Mouse (Mus musculus): ENCODE measurements around the gene Acap1. TPM values are rescaled to one million over a fixed set of nuclear protein-coding genes. Genes with fewer than 3 reads are reported as not detected.

Gene Acap1
- polyA plus RNA-seq (2012; rRNA removed; ENCODE audit: low replicate concordance): 3.5 and 5.1 TPM in 2 replicates

DNA sequence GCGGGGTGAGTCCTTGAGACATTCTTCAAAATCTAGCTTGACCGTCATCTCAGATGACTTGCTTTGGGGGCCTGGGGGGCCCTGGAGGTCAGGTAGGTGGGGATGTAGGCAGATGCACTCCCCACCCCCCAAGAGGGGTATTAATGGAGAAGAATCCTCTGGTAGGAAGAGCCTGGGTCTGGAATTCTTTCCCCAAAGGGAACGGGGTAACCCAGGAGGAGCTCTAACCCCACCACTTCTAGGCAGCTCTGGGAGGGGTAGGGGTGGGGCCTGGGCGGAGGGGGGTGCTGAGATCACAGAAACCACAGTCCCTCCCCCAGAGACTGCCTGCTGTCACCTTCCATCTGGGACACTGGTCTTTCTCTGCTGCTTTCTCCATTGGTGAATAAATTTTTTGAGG, at the start of gene Acap1:
Acap1 (minus strand) TSS at position 249 of the 400 bp plus-strand sequence.

DNA sequence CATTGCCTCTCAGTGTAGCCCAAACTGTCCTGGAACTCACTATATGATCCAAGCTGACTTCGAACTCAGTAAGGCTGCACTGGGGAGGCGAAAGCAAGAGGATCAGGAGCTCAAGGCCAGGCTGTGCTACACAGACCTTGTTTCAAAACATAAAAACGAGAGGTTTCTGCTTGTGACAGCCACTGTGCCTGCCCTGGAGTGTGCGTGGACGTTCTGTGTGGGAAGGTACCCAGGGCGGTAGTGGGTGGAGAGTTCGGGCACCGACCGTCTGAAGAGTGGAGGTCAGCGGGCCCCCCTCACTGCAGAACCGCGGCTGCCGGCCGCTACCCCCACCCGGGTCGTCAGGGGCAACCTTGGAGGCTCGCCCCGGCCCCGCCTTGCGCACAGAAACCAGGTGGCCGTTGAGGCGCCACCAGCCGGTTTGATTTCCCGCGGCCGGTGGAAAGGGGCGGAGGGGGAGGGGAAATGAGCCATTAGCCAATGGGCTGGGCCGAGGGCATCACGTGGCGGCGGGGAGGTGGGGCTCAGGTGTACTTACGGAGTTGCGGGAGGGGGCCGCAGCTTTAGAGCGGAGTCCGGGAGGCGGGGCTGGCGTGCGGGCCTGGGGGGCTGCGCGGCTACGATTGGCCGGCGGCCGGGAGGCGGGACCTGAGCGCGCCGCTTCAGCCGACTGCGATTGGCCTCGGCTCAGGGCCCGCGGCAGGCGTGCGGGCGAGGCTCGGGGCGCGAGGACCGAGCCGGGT, 40.0 kb upstream of the Acap1 start, which contains the start of gene Ybx2:
Ybx2 (plus strand) TSS at position 660 of the 743 bp plus-strand sequence.

DNA sequence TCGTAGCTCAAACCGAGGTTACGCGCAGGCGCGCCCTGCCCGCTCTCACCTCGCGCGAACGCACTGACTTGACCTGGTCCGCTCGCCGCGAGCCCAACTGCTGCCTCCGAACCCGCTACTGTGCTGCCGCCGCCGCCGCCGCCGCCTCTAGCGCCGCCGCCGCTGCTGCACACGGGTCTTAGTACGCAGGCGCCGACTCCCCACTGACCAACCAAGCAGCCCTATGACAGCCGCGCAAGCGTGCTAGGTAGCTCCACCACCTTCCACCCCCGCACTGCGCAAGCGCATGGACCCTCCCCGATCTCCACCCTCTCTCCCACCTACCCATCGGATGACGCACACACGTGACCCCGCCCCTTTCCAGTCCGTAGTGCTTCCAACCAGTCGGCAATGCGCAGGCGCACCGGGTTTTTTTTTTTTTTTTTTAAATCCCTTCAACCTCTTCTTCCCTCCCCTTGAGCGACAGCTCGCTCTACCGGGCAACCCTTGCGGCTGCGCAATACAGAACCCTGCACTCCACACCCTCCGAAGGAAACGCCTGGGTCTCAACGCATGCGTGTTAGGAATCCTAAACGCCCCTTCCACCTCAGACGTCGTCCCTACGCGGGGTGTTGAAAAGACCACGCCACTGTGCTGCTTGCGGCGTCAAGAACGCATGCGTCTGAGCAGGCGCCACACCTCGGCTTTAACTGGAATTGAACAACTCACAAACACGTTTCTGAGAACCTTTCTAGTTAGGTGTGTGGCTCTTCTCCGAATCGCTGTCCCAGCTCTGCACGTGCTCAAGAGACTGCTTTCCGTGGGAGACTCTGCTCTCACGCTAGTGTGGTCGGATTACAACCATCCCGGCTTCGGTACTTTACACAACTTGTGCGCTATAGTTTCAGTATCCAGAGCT, 26.0 kb upstream of the Acap1 start, which contains the start of gene Eif5a:
Eif5a (minus strand) TSS at position 845 of the 898 bp plus-strand sequence.

DNA sequence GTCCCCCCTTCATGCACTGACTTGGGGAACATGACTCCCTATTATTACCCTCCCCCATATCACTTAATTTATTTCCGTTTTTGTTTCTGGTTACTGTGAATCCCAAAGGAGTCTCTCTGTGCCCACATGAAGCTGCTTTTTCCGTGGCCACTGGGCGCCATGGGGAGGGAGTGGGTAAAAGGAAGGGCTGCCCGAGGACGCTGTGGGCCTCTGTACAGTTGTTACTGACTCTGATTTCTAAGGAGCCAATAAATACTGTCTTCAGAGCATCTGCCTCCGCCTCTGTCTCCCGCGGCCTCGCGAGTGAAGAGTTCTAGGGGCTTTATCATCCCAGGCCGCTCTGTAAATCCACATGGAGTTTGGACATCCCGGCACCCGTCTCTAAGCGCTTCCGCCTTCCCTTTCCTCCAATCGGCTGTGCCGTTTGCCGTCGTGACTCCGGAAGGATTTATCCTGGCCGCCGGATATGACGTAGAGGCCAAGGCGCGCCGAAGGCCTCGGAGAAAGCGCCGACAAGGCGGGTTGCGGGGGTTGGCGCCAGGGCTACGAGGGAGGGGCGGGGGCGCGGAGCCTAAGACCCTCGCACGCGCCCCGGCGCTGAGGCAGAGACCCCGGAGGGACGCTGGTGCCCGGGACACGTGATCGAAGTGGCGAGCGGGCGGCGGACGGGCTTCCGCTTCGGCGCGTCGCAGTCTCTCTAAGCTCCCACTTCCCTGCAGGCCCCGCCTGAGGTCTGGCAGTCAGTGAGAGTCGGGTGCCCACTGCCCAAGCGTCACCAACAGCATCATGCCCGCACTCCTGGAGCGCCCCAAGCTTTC, 18.4 kb upstream of the Acap1 start, which contains the start of gene Gps2:
Gps2 (plus strand) TSS at position 335 of the 818 bp plus-strand sequence.

DNA sequence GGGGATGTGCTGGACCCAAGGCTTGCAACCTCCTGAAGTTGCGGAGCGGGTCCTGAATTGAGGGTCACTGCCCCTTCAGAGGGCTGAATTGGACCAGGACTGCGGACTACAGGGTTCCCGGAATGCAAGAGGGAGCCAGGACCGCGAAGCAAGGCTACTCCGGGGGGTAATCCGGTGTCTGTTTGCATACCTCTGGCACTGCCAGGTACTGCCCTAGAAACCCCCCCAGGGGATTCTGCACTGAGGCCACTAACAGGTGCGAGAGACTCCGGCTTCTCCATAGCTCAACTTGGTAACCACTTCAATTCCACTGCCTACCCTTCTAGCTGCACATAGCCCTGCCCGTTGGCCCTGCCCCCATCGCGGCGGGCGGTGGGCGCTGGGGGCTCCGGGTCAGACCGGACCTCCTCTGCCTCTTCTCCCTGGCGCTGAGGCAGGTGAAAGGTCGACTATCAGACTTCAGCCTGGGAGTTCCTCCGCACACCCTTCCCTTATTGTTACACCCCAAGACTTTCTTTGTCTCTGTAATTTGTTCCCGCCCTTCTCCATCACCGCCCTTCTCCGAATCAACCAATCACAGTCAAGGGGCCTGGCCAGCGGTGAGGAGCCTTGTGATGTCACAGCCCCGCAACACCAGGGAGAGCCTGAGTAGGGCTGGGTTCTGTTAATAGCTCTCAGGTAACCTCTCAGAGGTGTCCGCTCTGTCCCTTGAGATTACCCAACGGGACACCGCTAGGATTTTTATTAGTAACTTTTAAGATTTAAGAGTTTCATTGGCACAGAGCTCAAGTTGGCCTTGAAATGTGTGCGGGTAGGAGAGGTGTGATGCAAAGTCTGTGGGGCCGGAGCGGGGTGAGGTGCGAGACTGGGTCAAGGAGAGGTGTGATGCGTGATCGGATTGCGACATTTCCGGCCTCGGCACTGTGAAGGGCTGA, 5.4 kb upstream of the Acap1 start, which contains the start of the genes 2810408A11Rik and Neurl4:
2810408A11Rik (minus strand) TSS at position 517 of the 935 bp plus-strand sequence.
Neurl4 (plus strand) TSS at position 602 of the 935 bp plus-strand sequence.

DNA sequence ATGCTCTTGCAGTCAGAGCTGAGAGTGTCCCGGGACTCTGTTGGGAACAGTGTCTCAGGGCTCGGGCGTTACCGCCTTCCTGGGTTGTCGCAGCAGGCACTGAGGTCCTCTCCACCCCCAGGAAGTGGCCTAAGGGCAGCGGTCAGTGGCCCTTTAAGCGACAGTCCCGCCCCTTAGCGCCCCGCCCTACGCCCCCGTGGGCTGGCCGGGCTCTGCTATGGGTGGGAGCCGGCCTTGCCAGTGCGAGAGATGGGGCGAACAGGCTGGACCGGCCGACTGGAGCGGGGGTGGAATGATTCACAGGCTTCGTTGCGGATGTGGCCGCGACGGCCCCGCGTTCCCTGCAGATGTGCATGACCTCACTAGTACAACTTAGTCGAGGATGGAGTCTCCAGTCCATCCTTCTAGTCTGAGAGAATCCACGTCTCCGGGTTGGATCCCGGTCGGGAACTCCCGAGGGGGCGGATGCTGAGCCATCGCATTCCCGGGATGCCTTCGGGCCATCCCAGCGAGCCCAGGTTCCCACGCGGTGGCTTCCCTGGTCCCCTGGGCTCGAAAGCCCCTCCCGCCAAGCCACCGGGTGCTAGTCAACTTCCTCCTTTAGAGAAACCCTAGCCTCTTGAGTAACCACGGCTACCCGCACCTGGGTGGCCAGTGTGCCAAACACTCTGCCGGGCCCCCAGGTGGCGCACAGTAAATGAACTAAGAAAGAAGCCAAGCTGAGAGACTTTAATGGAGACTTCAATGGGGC, 14.3 kb downstream of the Acap1 start, which contains the start of gene Kctd11:
Kctd11 (minus strand) TSS at position 554 of the 751 bp plus-strand sequence.

DNA sequence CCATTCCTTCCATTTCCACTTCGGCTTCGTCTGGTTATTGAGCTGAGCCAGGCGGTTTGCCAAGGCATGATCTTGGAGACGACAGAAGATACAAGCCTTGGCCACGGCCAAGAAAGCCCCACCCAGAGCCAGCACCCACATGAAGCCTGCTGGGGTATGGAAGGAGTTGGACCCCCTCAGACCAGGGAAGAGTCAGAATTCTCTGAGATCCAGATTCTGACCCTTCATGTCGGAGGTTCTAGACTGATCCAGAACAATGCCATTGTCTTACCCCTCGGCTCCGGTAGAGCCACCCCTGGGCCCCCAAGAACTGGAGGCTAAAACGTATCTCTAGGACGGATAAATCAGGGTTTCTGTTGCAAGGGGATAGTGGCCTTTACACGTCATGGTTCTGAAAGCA, 17.5 kb downstream of the Acap1 start, which contains the start of gene Tmem95:
Tmem95 (minus strand) TSS at position 141 of the 400 bp plus-strand sequence.

DNA sequence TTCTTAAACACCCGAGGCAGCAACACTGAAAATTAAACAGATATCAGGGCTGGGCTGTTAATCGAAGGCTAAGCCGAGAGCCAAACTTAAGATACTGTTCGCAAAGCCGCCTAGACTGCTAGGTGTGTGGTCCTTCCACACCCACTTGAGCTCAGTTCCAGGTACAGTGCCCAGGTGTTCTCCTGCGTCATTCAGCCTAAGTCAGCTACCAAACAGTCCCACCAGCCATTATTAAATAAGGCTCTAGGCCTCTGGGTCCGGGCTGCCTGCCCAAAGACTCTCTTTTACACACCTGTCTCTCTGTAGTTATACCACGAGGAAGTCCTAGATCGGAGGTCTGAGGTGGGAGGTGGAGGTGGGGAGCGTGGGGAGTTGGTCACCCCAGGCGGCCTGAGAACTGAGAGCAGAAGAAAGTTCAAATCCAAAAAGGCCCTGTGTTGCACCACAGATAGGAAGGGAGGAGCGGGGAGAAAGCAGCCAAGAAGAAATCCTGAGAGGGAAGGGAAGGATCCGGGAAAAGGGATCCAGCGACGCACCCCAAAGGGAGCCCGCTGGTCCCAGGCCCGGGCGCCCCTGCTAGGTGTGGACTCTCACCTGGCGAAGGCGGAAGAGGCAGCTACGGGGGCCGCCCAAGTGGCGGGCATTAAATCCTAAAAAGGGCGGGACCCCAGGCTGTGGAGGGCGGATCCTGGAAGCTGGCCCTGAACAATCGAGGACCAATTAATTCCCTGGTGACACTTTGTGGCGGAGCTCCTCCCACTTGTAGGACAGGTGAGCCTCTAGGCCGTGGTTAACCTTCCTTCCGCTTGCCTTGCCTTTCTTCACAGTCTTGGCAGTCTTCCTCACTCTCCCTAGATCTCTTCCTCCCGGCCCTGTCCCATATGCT, 37.0 kb downstream of the Acap1 start, which contains the start of gene Tnk1:
Tnk1 (minus strand) TSS at position 618 of the 886 bp plus-strand sequence.

DNA sequence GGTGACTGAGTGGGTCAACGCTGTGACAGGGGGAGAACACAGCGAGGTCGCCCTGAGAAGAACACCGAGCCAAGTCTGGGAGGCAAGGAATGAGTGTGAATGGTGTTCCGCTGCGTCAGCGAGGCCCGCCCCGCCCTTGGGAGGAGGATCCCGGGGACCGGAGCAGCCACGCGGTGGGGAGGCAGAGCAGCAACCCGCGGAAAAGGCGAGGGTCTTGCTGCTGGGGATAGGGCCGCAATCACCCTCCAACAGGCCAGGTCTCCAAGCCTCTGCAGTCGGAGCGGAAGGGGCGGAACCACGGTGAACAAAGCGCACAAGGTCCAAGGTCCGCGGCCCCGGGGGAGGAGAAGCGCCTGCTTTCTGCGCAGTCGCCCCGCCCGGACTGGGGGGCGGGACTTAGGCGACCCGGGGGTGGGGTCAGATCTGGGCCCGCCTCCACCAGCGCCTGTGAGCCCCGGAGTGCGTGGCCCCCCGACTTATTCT, 49.1 kb downstream of the Acap1 start, which contains the start of gene Plscr3:
Plscr3 (plus strand) TSS at position 179 of the 483 bp plus-strand sequence.

DNA sequence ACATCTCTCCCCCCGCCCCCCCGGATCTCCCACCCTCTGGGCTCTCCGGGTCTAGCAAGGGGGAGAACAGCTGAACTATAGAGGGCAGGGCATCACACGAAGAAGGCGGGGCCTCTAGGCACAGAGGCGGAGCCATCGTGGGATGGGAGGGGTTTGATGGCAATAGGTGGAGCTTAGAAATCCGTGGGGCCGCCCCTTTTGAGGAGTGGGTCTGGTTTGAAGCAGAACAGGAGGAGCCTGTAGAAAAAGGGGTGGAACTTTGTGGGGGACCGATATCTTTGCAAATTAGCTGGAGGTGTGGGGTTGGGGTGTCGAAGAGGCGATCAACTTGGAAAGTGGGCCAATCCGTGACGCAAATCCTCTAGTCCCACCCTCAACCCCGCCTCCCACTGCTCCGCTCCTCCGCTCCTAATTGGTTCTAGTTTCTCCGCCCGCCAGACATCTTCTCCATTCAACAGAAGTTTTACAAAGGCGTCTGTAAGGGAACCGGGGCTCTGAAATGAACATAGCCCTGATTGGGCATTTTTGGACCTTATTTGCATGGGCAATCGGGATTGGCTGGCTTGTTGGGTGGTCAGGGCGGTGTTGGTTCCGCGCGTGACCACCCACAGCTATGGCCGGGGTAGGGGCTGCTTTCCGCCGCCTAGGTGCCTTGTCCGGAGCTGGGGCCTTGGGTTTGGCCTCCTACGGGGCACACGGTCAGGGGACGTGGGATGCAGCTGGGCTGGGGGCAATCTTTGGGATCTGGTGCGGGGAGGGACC, 57.2 kb downstream of the Acap1 start, which contains the start of gene Tmem256:
Tmem256 (plus strand) TSS at position 563 of the 762 bp plus-strand sequence.

DNA sequence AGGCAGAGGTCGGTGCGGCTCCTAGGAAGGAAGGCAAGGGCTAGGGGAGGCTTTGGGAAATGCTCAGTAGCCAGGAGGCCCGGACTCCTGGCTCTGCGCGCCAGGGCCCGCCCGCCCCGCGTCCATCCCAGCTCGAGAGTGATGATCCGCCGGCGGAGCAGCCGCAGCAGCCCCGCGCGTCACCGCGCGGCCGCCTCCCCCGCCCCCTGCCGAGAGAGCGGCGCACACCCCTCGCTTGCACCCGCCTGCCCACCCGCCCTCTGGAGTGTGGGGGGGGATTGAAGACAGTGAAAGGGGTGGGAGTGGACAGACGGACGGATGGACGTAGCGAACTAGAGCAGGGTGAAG, 57.8 kb downstream of the Acap1 start, which contains the start of gene Nlgn2:
Nlgn2 (minus strand) TSS at position 181 of the 348 bp plus-strand sequence.

Other genes starting within 250 kb of the Acap1 start
- gene Sox15, start 240.2 kb downstream of the Acap1 start, polyA plus RNA-seq (2012; rRNA removed; ENCODE audit: low replicate concordance): 0.15 and 0.24 TPM in 2 replicates
- 144 and 237 TPM in 2 replicates for gene Mpdu1, start 232.9 kb downstream of the Acap1 start, polyA plus RNA-seq (2012; rRNA removed; ENCODE audit: low replicate concordance)
- gene Cd68, start 229.4 kb downstream of the Acap1 start, polyA plus RNA-seq (2012; rRNA removed; ENCODE audit: low replicate concordance): 56.3 and 61.7 TPM in 2 replicates
- gene Eif4a1, start 223.1 kb downstream of the Acap1 start, polyA plus RNA-seq (2012; rRNA removed; ENCODE audit: low replicate concordance): 319 and 587 TPM in 2 replicates
- 85.1 and 101 TPM in 2 replicates for gene Senp3, start 213.5 kb downstream of the Acap1 start, polyA plus RNA-seq (2012; rRNA removed; ENCODE audit: low replicate concordance)
- gene Tnfsf13, start 209.8 kb downstream of the Acap1 start, polyA plus RNA-seq (2012; rRNA removed; ENCODE audit: low replicate concordance): 6.3 and 13.6 TPM in 2 replicates
- gene Tnfsf12, start 199.7 kb downstream of the Acap1 start, polyA plus RNA-seq (2012; rRNA removed; ENCODE audit: low replicate concordance): 46.0 and 77.8 TPM in 2 replicates
- gene Tnfsfm13, start 199.4 kb downstream of the Acap1 start, polyA plus RNA-seq (2012; rRNA removed; ENCODE audit: low replicate concordance): 9.8 and 12.9 TPM in 2 replicates
- 15.1 and 47.7 TPM in 2 replicates for gene Polr2a, start 136.9 kb downstream of the Acap1 start, polyA plus RNA-seq (2012; rRNA removed; ENCODE audit: low replicate concordance)
- gene Slc35g3, start 133.6 kb downstream of the Acap1 start, polyA plus RNA-seq (2012; rRNA removed; ENCODE audit: low replicate concordance): 0.10 and 0.21 TPM in 2 replicates
- gene Zbtb4, start 129.6 kb downstream of the Acap1 start, polyA plus RNA-seq (2012; rRNA removed; ENCODE audit: low replicate concordance): 44.2 and 58.0 TPM in 2 replicates
- gene Chrnb1, start 99.6 kb downstream of the Acap1 start, polyA plus RNA-seq (2012; rRNA removed; ENCODE audit: low replicate concordance): 15.3 and 30.1 TPM in 2 replicates
- 9.8 and 16.7 TPM in 2 replicates for gene Fgf11, start 93.7 kb downstream of the Acap1 start, polyA plus RNA-seq (2012; rRNA removed; ENCODE audit: low replicate concordance)
- gene Tmem102, start 89.9 kb downstream of the Acap1 start, polyA plus RNA-seq (2012; rRNA removed; ENCODE audit: low replicate concordance): 0.16 and 7.0 TPM in 2 replicates
- not detected in 2 replicates for gene Gm39566, start 80.2 kb downstream of the Acap1 start, polyA plus RNA-seq (2012; rRNA removed; ENCODE audit: low replicate concordance)
- not detected in 2 replicates for gene Spem2, start 77.1 kb downstream of the Acap1 start, polyA plus RNA-seq (2012; rRNA removed; ENCODE audit: low replicate concordance)
- gene Spem1, start 73.4 kb downstream of the Acap1 start, polyA plus RNA-seq (2012; rRNA removed; ENCODE audit: low replicate concordance): 0.31 TPM in 1 of 2 replicates, not detected in the other
- gene Nlgn2, start 57.8 kb downstream of the Acap1 start, polyA plus RNA-seq (2012; rRNA removed; ENCODE audit: low replicate concordance): 21.2 and 76.1 TPM in 2 replicates
- 256 and 336 TPM in 2 replicates for gene Tmem256, start 57.0 kb downstream of the Acap1 start, polyA plus RNA-seq (2012; rRNA removed; ENCODE audit: low replicate concordance)
- gene Plscr3, start 49.2 kb downstream of the Acap1 start, polyA plus RNA-seq (2012; rRNA removed; ENCODE audit: low replicate concordance): 134 and 164 TPM in 2 replicates
- 5.0 and 6.3 TPM in 2 replicates for gene Tnk1, start 36.8 kb downstream of the Acap1 start, polyA plus RNA-seq (2012; rRNA removed; ENCODE audit: low replicate concordance)
- not detected in 2 replicates for gene Tmem95, start 17.5 kb downstream of the Acap1 start, polyA plus RNA-seq (2012; rRNA removed; ENCODE audit: low replicate concordance)
- gene Kctd11, start 14.1 kb downstream of the Acap1 start, polyA plus RNA-seq (2012; rRNA removed; ENCODE audit: low replicate concordance): 9.5 and 11.7 TPM in 2 replicates
- 0.82 and 2.1 TPM in 2 replicates for gene 2810408A11Rik, start 5.4 kb upstream of the Acap1 start, polyA plus RNA-seq (2012; rRNA removed; ENCODE audit: low replicate concordance)
- 40.1 and 69.0 TPM in 2 replicates for gene Neurl4, start 5.5 kb upstream of the Acap1 start, polyA plus RNA-seq (2012; rRNA removed; ENCODE audit: low replicate concordance)
- gene Gps2, start 18.3 kb upstream of the Acap1 start, polyA plus RNA-seq (2012; rRNA removed; ENCODE audit: low replicate concordance): 74.4 and 90.7 TPM in 2 replicates
- 533 and 726 TPM in 2 replicates for gene Eif5a, start 26.4 kb upstream of the Acap1 start, polyA plus RNA-seq (2012; rRNA removed; ENCODE audit: low replicate concordance)
- gene Ybx2, start 40.3 kb upstream of the Acap1 start, polyA plus RNA-seq (2012; rRNA removed; ENCODE audit: low replicate concordance): 8.7 and 20.8 TPM in 2 replicates
- gene Slc2a4, start 52.6 kb upstream of the Acap1 start, polyA plus RNA-seq (2012; rRNA removed; ENCODE audit: low replicate concordance): 205 and 344 TPM in 2 replicates
- 0.49 and 65.8 TPM in 2 replicates for gene Cldn7, start 69.2 kb upstream of the Acap1 start, polyA plus RNA-seq (2012; rRNA removed; ENCODE audit: low replicate concordance)
- gene Ctdnep1, start 85.6 kb upstream of the Acap1 start, polyA plus RNA-seq (2012; rRNA removed; ENCODE audit: low replicate concordance): 106 and 148 TPM in 2 replicates
- 95.6 and 101 TPM in 2 replicates for gene Elp5, start 87.0 kb upstream of the Acap1 start, polyA plus RNA-seq (2012; rRNA removed; ENCODE audit: low replicate concordance)
- 566 and 640 TPM in 2 replicates for gene Gabarap, start 95.6 kb upstream of the Acap1 start, polyA plus RNA-seq (2012; rRNA removed; ENCODE audit: low replicate concordance)
- 17.1 and 38.9 TPM in 2 replicates for gene Phf23, start 100.2 kb upstream of the Acap1 start, polyA plus RNA-seq (2012; rRNA removed; ENCODE audit: low replicate concordance)
- gene Dvl2, start 105.1 kb upstream of the Acap1 start, polyA plus RNA-seq (2012; rRNA removed; ENCODE audit: low replicate concordance): 9.4 and 27.1 TPM in 2 replicates
- 153 and 251 TPM in 2 replicates for gene Acadvl, start 119.9 kb upstream of the Acap1 start, polyA plus RNA-seq (2012; rRNA removed; ENCODE audit: low replicate concordance)
- gene Dlg4, start 121.4 kb upstream of the Acap1 start, polyA plus RNA-seq (2012; rRNA removed; ENCODE audit: low replicate concordance): 16.9 and 56.2 TPM in 2 replicates
- gene Asgr1, start 158.5 kb upstream of the Acap1 start, polyA plus RNA-seq (2012; rRNA removed; ENCODE audit: low replicate concordance): 0.13 and 0.24 TPM in 2 replicates
- 1.3 and 5.5 TPM in 2 replicates for gene Asgr2, start 197.1 kb upstream of the Acap1 start, polyA plus RNA-seq (2012; rRNA removed; ENCODE audit: low replicate concordance)
- 25.4 and 35.8 TPM in 2 replicates for gene Mgl2, start 234.8 kb upstream of the Acap1 start, polyA plus RNA-seq (2012; rRNA removed; ENCODE audit: low replicate concordance)